Comparison of ENCODE assay signal across 16 mouse cellular contexts in genomic region chr2:173698850-173699249, GRCm38 (mm10). TPM values are rescaled to one million over a fixed set of nuclear protein-coding genes. Genes with fewer than 3 reads are reported as not detected.
"Had no signal": no experiment of that assay in that cellular context is flagged by ENCODE, and none has a peak within 500 bp of the region (broad histone marks: within the 10 kb centered on the region; RNA-seq: fewer than 3 reads in every experiment).

No protein-coding gene starts in this region.

- H3K27me3 ChIP-seq: limb, embryonic 15.5 days; liver, embryonic 12.5 days; lung, embryonic 15.5 days; midbrain, embryonic 12.5 days had no signal

- DNase-seq: kidney, adult 8-10 months; kidney, postnatal 25 days; layer of hippocampus, adult 9-11 months; layer of hippocampus, postnatal 36 days; lung, postnatal 14 days; right cerebral cortex, postnatal 25 days had no signal

- ATAC-seq: liver, embryonic 12.5 days had no signal

- H3K4me3 ChIP-seq: limb, embryonic 15.5 days; liver, embryonic 12.5 days; lung, embryonic 15.5 days; midbrain, embryonic 12.5 days had no signal

- H3K4me2 ChIP-seq: limb, embryonic 15.5 days; liver, embryonic 12.5 days; lung, embryonic 15.5 days; midbrain, embryonic 12.5 days had no signal

- H3K9ac ChIP-seq: limb, embryonic 15.5 days; liver, embryonic 12.5 days; lung, embryonic 15.5 days; midbrain, embryonic 12.5 days had no signal

- H3K4me1 ChIP-seq: liver, embryonic 12.5 days; lung, embryonic 15.5 days; midbrain, embryonic 12.5 days had no signal

- H3K27ac ChIP-seq: limb, embryonic 15.5 days; liver, embryonic 12.5 days; lung, embryonic 15.5 days; midbrain, embryonic 12.5 days; stomach, postnatal 0 days had no signal

- H3K9me3 ChIP-seq: limb, embryonic 15.5 days; liver, embryonic 12.5 days; lung, embryonic 15.5 days; midbrain, embryonic 12.5 days had no signal

RNA-seq across cellular contexts. Expression of gene 1700010B08Rik, which starts 20.4 kb away (rescaled TPM):
- polyA plus RNA-seq: kidney, embryonic 16.5 days; limb, embryonic 11.5 days; limb, embryonic 15.5 days; liver, embryonic 12.5 days; liver, embryonic 16.5 days; lung, embryonic 15.5 days; midbrain, embryonic 12.5 days; midbrain, postnatal 0 days; neural tube, embryonic 14.5 days; stomach, postnatal 0 days had no signal
